Mouse (Mus musculus): ENCODE results near the gene Nsg2.

Nsg2 gene

GRCm38 (mm10) chr11:32011867-32012603 lies 11.8 kb downstream of the Nsg2 start:
- DNase-seq (ENCODE audit: inconsistent ontology term), result no peak

DNA sequence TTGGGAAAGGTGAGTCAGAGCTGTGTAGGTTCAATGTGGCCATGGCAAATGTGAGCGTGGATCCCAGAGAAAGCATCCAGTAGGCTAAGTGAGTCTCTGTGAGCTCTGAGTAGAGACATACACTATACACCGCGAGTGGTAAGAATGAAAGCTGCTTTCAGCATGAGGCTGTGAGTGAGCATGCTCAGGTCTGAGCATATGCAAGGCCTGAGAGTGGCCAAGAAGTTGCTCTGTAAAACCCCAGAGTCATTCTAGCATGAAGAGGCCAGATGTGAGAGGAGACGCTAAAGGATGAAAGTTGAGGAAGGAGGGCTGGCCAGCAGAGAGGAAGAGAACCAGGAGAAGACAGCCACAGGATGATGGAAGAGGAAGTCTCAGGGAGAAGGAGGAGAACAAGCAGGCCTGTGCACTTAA lies 12.8 kb downstream of the Nsg2 start:
- no peak for DNase-seq (ENCODE audit: inconsistent ontology term)

DNA sequence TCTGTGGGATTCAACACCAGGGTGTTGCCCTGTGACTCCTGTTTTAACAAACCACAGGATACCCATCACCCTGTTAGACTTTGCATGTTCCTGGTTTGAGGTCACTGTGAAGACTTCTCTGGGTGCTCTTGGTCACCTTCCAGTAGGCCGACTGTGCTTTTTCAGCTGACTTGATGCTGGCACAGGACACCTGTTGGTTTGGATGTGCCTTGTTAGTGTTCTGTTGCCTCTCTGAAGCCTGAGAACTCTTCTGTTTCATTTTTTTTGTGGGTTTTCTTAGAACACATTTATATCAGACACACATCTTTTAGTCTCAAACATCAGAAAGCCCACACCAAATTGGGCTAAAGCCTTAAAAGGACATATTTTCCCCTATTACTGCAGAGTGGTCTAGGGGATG lies 13.3 kb downstream of the Nsg2 start:
- DNase-seq (ENCODE audit: inconsistent ontology term), result no peak

GRCm38 (mm10) chr11:32018201-32018600 lies 17.9 kb downstream of the Nsg2 start:
- DNase-seq (ENCODE audit: inconsistent ontology term), result no peak

DNA sequence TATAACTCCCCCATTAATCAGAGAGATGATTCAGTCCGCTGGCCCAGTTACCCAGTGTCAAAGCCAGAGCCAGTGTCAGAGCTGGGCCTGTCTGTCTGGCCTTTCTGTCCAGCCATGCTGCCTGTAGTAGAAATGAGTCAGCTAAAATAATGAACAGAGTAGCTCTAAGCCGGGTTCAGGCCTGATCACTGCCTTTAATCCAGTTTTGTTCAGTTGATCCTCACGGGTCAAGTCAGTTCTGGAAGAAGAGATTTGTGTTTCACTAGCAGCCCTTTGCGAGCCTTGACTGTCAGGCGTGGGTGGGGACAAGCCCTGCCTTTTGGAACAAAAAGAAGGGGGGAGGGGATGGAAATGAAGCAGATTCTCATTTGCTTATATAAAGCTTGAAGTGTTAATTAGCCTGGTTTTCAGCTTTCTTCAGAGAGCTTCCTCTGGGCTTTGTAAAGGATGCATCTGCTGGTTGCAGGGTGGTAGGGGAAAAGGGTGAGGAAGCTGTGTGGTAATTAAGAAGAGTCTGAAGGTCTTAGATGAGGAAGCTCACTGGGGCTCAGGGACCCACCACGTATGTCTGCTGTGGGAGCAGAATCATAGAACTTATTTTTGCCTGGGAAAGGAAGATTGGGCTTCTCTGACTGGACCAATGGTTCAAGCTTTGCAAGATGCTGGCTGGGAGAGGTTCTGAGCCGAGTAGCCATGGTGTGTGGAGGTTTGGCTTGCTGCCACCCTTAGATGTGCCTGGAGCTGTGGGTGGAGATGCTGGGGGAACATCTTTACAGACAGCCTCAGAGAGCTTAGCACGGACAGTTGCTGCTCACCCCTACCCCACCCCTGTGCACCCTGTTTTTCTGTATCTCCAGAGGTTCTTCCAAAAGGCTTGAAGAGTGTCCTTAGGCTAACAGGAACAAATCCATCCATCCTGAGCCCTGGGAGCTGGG lies 20.0 kb downstream of the Nsg2 start:
- DNase-seq (ENCODE audit: inconsistent ontology term), result peak; percentile 79

DNA sequence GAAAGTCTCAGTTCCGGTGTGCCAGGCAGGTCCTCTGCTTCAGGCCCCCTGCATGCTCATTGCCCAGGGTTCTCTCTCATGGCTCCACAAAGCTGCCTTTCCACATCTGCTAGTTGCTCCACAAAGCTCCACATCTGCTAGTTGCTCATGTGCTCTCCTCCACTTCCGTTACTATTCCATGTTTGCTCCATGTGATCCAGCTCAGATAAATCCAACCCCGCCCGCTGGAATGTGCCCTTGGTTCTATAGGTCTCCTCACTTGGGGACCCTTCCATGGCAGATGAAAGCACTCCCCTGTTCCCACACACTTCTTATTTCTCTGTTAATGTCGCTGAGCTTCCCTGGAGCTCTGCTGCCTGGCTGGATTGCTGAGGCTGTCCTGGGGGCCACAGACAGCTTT lies 26.4 kb downstream of the Nsg2 start:
- no peak for DNase-seq (ENCODE audit: inconsistent ontology term)

DNA sequence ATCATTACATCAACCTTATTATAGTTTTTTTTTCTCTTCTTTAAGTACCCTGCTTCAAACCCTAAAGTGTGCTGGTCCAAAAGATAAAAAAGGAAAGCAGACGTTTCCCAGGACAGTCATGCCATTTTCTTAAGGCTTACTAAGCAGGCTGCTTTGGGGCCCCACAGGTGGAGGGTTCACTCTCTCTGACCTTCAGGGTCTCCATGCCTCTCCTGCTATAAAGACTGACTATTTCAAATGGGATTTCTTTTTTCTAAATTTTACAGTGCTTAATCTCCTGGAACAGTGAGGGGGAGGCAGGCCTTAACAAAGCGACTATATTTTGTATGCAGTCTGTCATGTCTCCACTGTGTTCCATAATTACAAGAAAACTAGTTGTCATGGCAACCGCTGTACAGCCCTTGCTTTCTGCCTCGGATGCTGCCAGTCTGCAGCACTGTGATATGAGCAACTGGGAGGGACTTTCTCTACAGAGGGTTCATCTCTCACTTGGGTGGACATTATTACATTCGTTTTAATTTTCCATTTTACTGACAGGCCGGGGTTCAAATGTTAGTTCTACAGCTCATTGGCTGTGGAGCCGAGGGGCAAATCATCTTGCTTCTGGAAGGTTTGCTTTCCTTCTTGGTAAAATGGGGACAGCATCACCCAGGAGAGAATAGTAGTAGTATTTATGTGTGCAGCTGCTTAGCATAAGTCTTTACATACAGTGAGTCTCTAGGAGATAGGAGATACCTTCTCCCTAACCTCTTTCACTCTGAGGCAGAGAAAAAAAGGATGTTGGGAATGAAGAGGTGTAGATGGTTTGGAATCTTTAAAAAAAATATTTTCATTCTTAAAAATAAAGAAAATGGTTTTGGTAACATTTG lies 27.4 kb downstream of the Nsg2 start:
- no peak for DNase-seq (ENCODE audit: inconsistent ontology term)

GRCm38 (mm10) chr11:32028605-32029004 lies 28.3 kb downstream of the Nsg2 start:
- DNase-seq (ENCODE audit: inconsistent ontology term), result no peak

- DNase-seq (ENCODE audit: inconsistent ontology term), result no peak
These were observed 29.1 kb downstream of the Nsg2 start for GRCm38 (mm10) chr11:32029356-32029755.

DNA sequence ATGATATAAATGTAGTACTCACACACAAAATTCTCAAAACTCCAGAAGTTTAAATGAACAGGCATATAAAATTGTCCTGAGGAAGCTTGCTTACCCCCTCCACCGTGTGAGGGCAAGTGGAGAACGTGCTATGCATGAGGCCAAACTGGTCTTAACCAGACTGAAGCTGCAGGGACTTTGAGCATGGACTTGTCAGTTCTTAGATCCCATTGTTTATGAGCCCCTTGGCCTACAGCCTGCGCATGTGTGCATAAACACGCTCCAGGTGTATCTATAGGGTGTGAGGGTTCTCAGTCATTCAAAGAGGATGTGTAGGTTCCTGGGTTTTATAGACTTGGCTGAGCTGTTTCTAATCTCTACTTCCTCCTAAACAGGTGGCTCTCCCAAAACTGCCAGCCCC lies 31.1 kb downstream of the Nsg2 start:
- no peak for DNase-seq (ENCODE audit: inconsistent ontology term)

DNA sequence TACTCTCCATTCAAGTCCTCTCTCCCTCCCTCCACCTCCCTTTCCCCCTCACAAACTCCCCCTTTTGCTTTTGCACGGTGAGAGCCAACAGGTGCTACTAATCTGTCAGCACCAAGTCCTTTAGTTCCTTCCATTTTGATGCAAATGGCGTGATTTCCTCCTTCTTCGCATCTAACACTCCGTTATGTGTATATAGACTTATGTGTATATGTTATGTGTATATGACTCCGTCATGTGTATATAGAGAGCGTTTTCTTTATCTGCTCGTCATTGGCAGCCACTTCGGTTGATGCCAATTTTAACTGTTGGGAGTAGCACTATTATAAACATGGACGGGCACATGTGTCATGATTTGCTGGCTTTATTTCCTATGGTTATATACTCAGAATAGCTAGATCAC lies 31.8 kb downstream of the Nsg2 start:
- no peak for DNase-seq (ENCODE audit: inconsistent ontology term)

- no peak for DNase-seq (ENCODE audit: inconsistent ontology term)
These were observed 35.6 kb downstream of the Nsg2 start for GRCm38 (mm10) chr11:32035831-32036230.

- no peak for DNase-seq (ENCODE audit: inconsistent ontology term)
These were observed 39.4 kb downstream of the Nsg2 start for GRCm38 (mm10) chr11:32039656-32040055.

- no peak for DNase-seq (ENCODE audit: inconsistent ontology term)
These were observed 57.1 kb downstream of the Nsg2 start for GRCm38 (mm10) chr11:32057389-32057788.

DNA sequence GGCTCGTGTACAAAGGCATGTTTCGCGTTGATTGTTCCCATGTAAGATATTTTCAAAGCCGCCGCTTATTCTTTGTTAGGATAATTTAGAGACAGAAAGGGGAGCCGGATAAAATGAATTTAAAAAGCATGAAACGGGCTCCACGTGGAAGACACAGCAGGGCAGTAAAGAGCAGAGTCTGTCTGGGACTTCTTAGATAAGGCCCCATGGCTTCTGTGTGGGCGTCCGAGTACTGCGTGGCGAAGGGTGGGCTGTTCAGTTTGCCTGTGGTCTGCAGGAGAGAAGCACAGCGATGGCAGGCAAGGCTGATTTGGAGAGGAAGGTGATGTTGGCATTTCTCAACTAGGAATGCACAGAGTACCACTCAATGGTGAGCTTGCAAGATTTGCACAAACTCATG lies 57.6 kb downstream of the Nsg2 start:
- DNase-seq (ENCODE audit: inconsistent ontology term), result no peak

- no peak for DNase-seq (ENCODE audit: inconsistent ontology term)
These were observed 60.8 kb downstream of the Nsg2 start for GRCm38 (mm10) chr11:32061020-32061419.

DNA sequence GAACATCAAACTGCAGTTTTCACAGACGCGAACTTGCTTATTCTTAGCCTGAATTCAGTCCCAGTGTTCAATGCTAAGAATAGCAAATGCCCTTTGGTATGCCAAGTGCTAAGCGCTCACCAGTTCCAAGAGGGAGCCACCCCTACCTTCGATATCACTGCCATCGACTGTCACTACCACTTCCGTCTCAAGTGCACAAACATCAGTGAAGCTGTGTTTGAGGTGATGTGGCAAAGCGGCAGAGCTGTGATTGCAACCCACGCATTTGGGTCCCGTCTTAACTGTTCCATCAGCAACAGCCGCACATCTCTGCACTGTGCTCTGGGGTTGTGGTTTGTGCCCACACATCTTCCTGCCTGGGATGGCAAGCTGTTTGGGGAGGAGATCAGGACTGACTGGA lies 61.6 kb downstream of the Nsg2 start:
- DNase-seq (ENCODE audit: inconsistent ontology term), result no peak

GRCm38 (mm10) chr11:32063775-32064510 lies 63.7 kb downstream of the Nsg2 start:
- DNase-seq (ENCODE audit: inconsistent ontology term), result no peak

DNA sequence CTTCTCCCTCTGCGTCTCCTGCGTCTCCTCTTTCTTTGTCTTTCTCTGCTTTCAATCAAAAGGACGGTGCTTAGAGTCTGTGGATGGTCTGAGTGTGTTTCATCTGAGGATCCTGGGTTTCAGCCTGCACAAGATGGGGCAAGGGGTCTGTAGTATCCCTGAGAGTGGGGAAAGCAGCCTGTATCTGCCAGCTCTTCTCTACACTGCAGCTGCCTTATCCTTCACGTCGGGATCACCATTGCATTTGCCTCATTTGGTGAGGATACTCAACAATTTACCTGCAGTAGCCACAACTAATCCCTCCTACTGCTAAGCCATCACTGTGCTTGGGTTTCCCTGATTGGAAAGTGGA lies 64.2 kb downstream of the Nsg2 start:
- no peak for DNase-seq (ENCODE audit: inconsistent ontology term)

- peak; percentile 42 for DNase-seq (ENCODE audit: inconsistent ontology term)
These were observed 68.7 kb downstream of the Nsg2 start for GRCm38 (mm10) chr11:32068736-32069490.

DNA sequence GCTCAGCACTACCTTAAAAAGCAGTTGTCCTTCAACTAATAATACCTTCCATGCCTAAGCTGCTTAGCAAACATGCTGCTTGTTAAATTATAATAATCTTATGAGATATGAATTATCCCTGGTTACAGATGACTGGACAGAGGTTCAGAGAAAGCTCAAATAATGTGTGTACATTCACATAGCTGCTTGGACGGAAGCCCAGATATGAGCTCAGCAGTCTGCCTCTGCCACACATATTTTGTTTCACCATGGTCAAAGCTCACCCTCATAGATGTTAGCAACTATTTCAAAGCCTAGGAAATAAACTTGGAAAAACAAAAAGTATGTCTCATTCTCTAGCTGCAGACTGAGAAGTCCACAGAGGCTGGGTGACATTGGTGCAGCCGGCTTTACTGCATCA lies 74.9 kb downstream of the Nsg2 start:
- DNase-seq (ENCODE audit: inconsistent ontology term), result peak; percentile 41
